Mouse (Mus musculus) hindbrain, embryonic 12.5 days (tissue): ENCODE data around the gene C1qtnf1. TPM values are rescaled to one million over a fixed set of nuclear protein-coding genes. Genes with fewer than 3 reads are reported as not detected.
A peak's percentile ranks its signal among the peaks of the same experiment; 100 is the strongest.

ENCODE experiments used
- ATAC-seq: fragments of 200-750 bp; cut with Nextera tagmentation; 2 replicates; pipeline ENCODE4 v1.8.0; 2017; ENCODE audit warnings: moderate TSS enrichment; ENCODE audit not compliant: low FRiP score
- H3K27ac ChIP-seq: fragments of 300-500 bp; sonication (generic); 2 replicates; pipeline ENCODE4 v1.5.1; 2016; ENCODE audit warnings: mild to moderate bottlenecking
- H3K27me3 ChIP-seq: fragments of 300-500 bp; sonication (generic); 2 replicates; pipeline ENCODE4 v1.6.1; 2016; ENCODE audit warnings: mild to moderate bottlenecking
- H3K36me3 ChIP-seq: fragments of 300-500 bp; sonication (generic); 2 replicates; pipeline ENCODE4 v1.6.1; 2016; ENCODE audit warnings: mild to moderate bottlenecking
- H3K4me1 ChIP-seq: fragments of 300-500 bp; sonication (generic); 2 replicates; pipeline ENCODE4 v1.6.1; 2016
- H3K4me2 ChIP-seq: fragments of 300-500 bp; sonication (generic); replicated peaks from 2 replicates; pipeline ENCODE4 v1.6.1; 2016; ENCODE audit warnings: mild to moderate bottlenecking
- H3K4me3 ChIP-seq: fragments of 300-500 bp; sonication (generic); 2 replicates; pipeline ENCODE4 v1.5.1; 2016; ENCODE audit warnings: mild to moderate bottlenecking
- H3K9ac ChIP-seq: fragments of 300-500 bp; sonication (generic); 2 replicates; pipeline ENCODE4 v1.6.1; 2016; ENCODE audit warnings: mild to moderate bottlenecking, moderate library complexity
- H3K9me3 ChIP-seq: fragments of 300-500 bp; sonication (generic); replicated peaks from 2 replicates; pipeline ENCODE4 v1.6.1; 2016; ENCODE audit warnings: mild to moderate bottlenecking
- WGBS: fragments of 180-500 bp; shearing (Covaris S2); methylation state at CpG from one replicate; pipeline ENCODE4 v1.1.7; 2016; 5-methylcytosine and 5-hydroxymethylcytosine counted together
- polyA plus RNA-seq: library from polyadenylated mRNA; unstranded; fragments of >200 nt; fragmentation: Nextera tagmentation; extraction: Ambion mirVana; gene quantifications from 2 replicates; pipeline ENCODE4 v1.2.1, GENCODE M21; 2016

The C1qtnf1 gene
- polyA plus RNA-seq, 1 experiment from 2014 or later = 3.0 TPM

- Histone ChIP-seq H3K9ac (peak overlapping the region; percentile 35; the same call in 1 of the 2 replicates), H3K27ac (0 out of 2 replicates have a peak overlapping the region, but pooled peaks have one; percentile 23), H3K4me2 (peak overlapping the region; percentile 41), H3K9me3 (no peaks in the 10 kb centered on the region), H3K4me3 (peak overlapping the region; percentile 19), H3K27me3 (peaks cover 3% of the 10 kb centered on the region; the same call in 1 of the 2 replicates), H3K36me3 (no peaks in the 10 kb centered on the region), H3K4me1 (peaks cover 37% of the 10 kb centered on the region)
- WGBS = 9% methylated on average over 11 of the region's 11 CpGs
- ATAC-seq = no peak
Measured at GRCm38 (mm10) chr11:118428460-118428868, 461 bp downstream of the C1qtnf1 start.

- peak overlapping the region; percentile 41 for H3K4me2 ChIP-seq
- ATAC-seq = no peak
- H3K4me3 ChIP-seq = no peak overlapping the region
- H3K9ac ChIP-seq = peak overlapping the region; percentile 35; the same call in 1 of the 2 replicates
- 60% methylated on average over 8 of the region's 8 CpGs for WGBS
- H3K36me3 ChIP-seq = no peaks in the 10 kb centered on the region
- H3K27ac ChIP-seq = no peak overlapping the region
- H3K9me3 ChIP-seq = no peaks in the 10 kb centered on the region
- peaks cover 37% of the 10 kb centered on the region for H3K4me1 ChIP-seq
- peaks cover 3% of the 10 kb centered on the region; the same call in 1 of the 2 replicates for H3K27me3 ChIP-seq
Measured at GRCm38 (mm10) chr11:118428944-118429709, 1.1 kb downstream of the C1qtnf1 start.

DNA sequence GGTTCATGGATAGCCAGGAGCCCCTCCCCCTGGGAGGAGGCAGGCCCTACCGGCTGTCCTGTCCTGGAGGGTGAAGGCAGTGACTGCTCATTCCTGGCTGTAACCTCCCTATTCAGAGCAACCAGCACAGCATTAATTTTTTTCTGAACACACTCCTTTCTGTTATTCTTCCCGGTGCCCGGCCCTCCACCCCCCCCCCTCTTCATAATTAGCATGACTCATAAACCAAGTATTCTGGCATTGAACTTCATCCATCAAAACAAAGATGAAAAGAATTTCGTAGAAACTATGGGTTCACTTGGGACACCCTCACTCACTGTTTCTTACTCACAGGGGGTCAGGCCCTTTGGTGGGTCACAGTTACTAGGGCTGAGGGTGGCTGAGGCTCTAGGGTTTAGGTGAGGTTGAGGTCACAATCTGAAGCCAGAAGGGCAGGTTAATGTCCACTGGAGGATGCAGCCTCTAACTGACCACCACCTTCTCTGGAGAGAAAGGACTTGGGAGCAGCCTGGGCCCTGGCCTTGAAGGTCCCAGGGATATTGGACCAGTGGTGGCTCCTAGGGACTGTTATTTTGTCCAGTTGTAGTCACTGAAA is 2.4 kb downstream of the C1qtnf1 start:
- H3K9ac ChIP-seq = no peak overlapping the region
- H3K4me2 ChIP-seq = no peak overlapping the region
- 54% methylated on average over 4 of the region's 4 CpGs for WGBS
- peaks cover 3% of the 10 kb centered on the region; the same call in 1 of the 2 replicates for H3K27me3 ChIP-seq
- H3K9me3 ChIP-seq = no peaks in the 10 kb centered on the region
- H3K4me3 ChIP-seq = no peak overlapping the region
- H3K36me3 ChIP-seq = no peaks in the 10 kb centered on the region
- peaks cover 43% of the 10 kb centered on the region for H3K4me1 ChIP-seq
- no peak overlapping the region for H3K27ac ChIP-seq
- ATAC-seq = no peak

- peaks cover 3% of the 10 kb centered on the region; the same call in 1 of the 2 replicates for H3K27me3 ChIP-seq
- H3K27ac ChIP-seq = no peak overlapping the region
- no peak for ATAC-seq
- 67% methylated on average over 16 of the region's 16 CpGs for WGBS
- H3K4me2 ChIP-seq = no peak overlapping the region
- H3K9me3 ChIP-seq = no peaks in the 10 kb centered on the region
- no peaks in the 10 kb centered on the region for H3K36me3 ChIP-seq
- H3K4me3 ChIP-seq = no peak overlapping the region
- peaks cover 47% of the 10 kb centered on the region for H3K4me1 ChIP-seq
- no peak overlapping the region; the same call in 1 of the 2 replicates for H3K9ac ChIP-seq
Measured at GRCm38 (mm10) chr11:118431100-118431948, 3.3 kb downstream of the C1qtnf1 start.

DNA sequence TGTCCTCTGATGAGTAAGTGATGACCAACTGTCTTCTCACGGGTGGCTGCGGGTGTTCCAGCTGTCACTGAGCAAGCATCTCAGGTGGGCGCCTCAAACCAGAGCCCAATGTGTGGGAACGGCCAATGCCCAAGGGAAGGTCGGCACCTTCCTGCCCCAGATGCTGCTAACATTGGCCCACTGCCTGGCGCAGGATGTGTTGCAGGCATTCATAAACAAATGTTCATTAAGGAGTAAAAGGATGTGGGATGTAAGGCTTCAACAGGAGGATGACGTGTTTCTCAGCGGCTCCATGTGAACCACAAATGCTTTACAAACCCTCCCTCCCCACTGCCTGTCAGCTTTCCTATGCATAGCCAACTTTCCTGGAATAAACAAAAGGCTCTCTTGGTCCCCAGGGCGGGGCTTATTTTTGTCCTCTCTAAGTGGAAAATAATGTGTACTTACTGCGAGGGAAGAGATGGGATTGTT is 5.4 kb downstream of the C1qtnf1 start:
- Histone ChIP-seq H3K4me1 (peaks cover 42% of the 10 kb centered on the region), H3K4me2 (peak overlapping the region; percentile 28; the same call in 1 of the 2 replicates), H3K9ac (no peak overlapping the region), H3K4me3 (no peak overlapping the region), H3K27me3 (peaks cover 2% of the 10 kb centered on the region; the same call in 1 of the 2 replicates), H3K27ac (no peak overlapping the region), H3K36me3 (no peaks in the 10 kb centered on the region), H3K9me3 (no peaks in the 10 kb centered on the region)
- ATAC-seq = no peak
- 68% methylated on average over 10 of the region's 10 CpGs for WGBS

DNA sequence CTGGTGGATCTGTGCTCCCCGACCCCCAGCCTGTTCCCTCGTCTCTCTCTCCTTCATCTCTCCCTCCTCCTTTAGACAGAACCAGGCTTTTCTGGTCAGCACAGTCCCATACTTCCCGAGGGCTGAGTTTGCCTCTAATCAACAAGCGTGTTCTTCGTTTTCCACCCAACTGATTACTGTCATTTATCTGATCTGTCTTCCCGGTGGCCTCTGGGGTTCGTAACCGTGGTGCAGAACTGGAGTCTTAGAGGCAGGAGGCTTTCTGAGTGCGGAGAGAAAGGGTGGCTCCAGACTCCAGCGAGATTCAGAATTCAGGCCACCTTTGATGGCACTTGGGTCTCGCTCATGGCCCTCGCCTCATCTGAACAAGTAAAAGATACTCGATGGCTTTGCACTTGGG is 6.1 kb downstream of the C1qtnf1 start:
- H3K9me3 ChIP-seq = no peaks in the 10 kb centered on the region
- H3K4me2 ChIP-seq = peak overlapping the region; percentile 28
- H3K27me3 ChIP-seq = no peaks in the 10 kb centered on the region
- H3K4me1 ChIP-seq = peaks cover 43% of the 10 kb centered on the region
- no peaks in the 10 kb centered on the region for H3K36me3 ChIP-seq
- no peak overlapping the region for H3K4me3 ChIP-seq
- no peak overlapping the region for H3K27ac ChIP-seq
- no peak overlapping the region for H3K9ac ChIP-seq
- 49% methylated on average over 13 of the region's 13 CpGs for WGBS
- no peak for ATAC-seq

DNA sequence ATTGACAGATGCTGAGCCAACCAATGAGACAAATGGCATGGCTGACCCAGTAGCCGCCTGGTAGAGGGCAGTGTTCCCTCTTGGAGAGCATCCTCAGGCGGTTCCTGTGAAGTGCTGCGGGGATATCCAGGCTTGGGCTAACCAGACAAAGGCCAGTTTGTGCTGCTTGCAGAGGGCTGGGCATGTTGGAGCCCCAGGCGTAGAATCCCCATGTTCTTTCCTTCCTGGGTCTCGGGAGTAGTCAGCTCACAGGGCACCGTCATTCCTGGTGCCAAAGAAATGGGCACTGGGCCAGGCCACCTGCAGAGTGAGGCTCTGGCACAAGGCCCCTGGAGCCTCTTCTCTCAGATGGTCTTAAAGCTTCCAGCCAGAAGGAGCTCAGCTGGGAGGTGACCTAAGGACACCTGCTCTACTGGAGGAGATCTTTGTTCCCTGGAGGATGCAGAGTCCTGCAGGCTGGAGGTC is 8.5 kb downstream of the C1qtnf1 start:
- H3K27me3 ChIP-seq = no peaks in the 10 kb centered on the region
- 30% methylated on average over 6 of the region's 6 CpGs for WGBS
- no peak overlapping the region for H3K4me2 ChIP-seq
- H3K4me3 ChIP-seq = no peak overlapping the region
- H3K9me3 ChIP-seq = no peaks in the 10 kb centered on the region
- ATAC-seq = peak; percentile 59
- H3K4me1 ChIP-seq = peaks cover 43% of the 10 kb centered on the region
- no peak overlapping the region for H3K9ac ChIP-seq
- H3K27ac ChIP-seq = no peak overlapping the region
- no peaks in the 10 kb centered on the region for H3K36me3 ChIP-seq

- Histone ChIP-seq H3K9ac (no peak overlapping the region), H3K27ac (peak overlapping the region; percentile 60), H3K36me3 (no peaks in the 10 kb centered on the region), H3K4me2 (no peak overlapping the region), H3K4me3 (no peak overlapping the region), H3K4me1 (peaks cover 33% of the 10 kb centered on the region), H3K9me3 (no peaks in the 10 kb centered on the region; the same call in 1 of the 2 replicates), H3K27me3 (no peaks in the 10 kb centered on the region)
- ATAC-seq = peak; percentile 43; the same call in 1 of the 2 replicates
- 25% methylated on average over 11 of the region's 11 CpGs for WGBS
Measured at GRCm38 (mm10) chr11:118438665-118439414, 10.8 kb downstream of the C1qtnf1 start.

- H3K9me3 ChIP-seq = no peaks in the 10 kb centered on the region; the same call in 1 of the 2 replicates
- H3K9ac ChIP-seq = no peak overlapping the region
- H3K4me2 ChIP-seq = no peak overlapping the region
- H3K36me3 ChIP-seq = no peaks in the 10 kb centered on the region
- H3K27me3 ChIP-seq = no peaks in the 10 kb centered on the region; the same call in 1 of the 2 replicates
- H3K27ac ChIP-seq = no peak overlapping the region
- H3K4me1 ChIP-seq = peaks cover 11% of the 10 kb centered on the region
- 72% methylated on average over 13 of the region's 13 CpGs for WGBS
- ATAC-seq = no peak
- no peak overlapping the region for H3K4me3 ChIP-seq
Measured at GRCm38 (mm10) chr11:118442691-118443090, 14.7 kb downstream of the C1qtnf1 start.

DNA sequence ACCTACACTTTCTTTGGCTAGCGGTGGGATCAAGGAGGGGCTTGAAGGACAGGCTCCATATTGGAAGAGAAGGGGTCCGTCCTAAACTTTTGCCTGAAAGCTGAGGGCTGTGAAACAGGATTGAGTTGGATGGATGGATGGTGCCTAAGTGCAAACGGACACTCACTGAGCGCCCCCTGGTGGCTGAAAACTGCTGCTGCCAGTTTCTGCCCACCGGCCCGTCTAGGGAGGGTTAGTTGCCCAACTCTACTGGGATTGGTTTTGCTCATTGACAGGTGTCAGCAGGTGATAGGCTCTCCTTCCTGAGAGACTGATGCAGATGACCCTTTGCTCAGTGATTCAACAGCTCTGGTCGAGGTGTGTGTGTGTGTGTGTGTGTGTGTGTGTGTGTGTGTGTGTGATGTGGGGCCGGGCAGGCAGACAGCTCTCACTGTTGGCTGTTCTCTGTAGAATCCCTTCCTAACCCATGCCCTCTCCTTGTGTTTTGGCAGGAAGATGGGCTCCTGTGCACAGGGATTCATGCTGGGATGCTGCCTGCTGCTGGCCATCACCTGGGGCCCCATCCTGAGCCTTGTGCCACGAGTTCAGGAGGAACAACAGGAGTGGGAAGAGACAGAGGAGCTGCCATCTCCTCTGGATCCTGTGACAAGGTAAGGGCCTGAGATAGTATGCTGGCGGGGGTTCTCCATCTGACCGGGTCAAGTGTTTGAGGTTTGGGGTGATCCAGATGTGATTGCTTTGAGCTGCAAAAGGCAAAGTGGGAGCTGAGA is 15.4 kb downstream of the C1qtnf1 start:
- no peak overlapping the region for H3K4me3 ChIP-seq
- no peaks in the 10 kb centered on the region; the same call in 1 of the 2 replicates for H3K27me3 ChIP-seq
- peaks cover 11% of the 10 kb centered on the region for H3K4me1 ChIP-seq
- H3K36me3 ChIP-seq = no peaks in the 10 kb centered on the region
- no peak overlapping the region for H3K27ac ChIP-seq
- WGBS = 29% methylated on average over 10 of the region's 11 CpGs
- no peak overlapping the region for H3K9ac ChIP-seq
- H3K9me3 ChIP-seq = no peaks in the 10 kb centered on the region; the same call in 1 of the 2 replicates
- ATAC-seq = 0 out of 2 replicates have a peak, but pooled peaks have one; percentile 23
- no peak overlapping the region for H3K4me2 ChIP-seq
